Mouse (Mus musculus): ENCODE results near the gene Btbd11.
"Not testable (repeated sequence)": the region's sequence is repeated elsewhere in the genome, so short reads cannot be mapped to it uniquely, and the experiment has no call there.

Btbd11 gene

DNA sequence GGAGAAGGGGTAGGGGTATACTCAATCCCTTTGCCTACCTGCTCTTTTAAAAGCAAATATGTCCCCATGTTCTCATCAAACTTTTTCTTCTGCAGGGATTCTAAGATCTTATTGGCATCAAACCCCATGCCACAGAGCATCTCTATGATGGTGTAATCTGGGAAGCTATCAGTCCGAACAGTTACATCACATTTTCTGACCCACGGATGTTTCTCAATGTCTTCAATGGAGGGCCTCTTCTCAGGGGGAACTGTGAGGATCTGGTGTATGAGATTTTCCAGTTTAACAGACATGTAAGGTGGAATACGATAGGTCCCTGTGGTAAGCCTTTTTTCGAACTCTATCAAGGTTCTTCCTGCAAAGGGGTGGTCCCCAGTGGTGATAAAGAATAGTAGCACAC lies 323.2 kb downstream of the Btbd11 start:
- DNase-seq = not testable (repeated sequence)
